Mouse (Mus musculus): ENCODE measurements around the gene Ano4. TPM values are rescaled to one million over a fixed set of nuclear protein-coding genes. Genes with fewer than 3 reads are reported as not detected.
"Not testable (repeated sequence)": the region's sequence is repeated elsewhere in the genome, so short reads cannot be mapped to it uniquely, and the experiment has no call there.

The Ano4 gene
- polyA plus RNA-seq, 1 experiment from 2014 or later: 5.3 TPM

DNA sequence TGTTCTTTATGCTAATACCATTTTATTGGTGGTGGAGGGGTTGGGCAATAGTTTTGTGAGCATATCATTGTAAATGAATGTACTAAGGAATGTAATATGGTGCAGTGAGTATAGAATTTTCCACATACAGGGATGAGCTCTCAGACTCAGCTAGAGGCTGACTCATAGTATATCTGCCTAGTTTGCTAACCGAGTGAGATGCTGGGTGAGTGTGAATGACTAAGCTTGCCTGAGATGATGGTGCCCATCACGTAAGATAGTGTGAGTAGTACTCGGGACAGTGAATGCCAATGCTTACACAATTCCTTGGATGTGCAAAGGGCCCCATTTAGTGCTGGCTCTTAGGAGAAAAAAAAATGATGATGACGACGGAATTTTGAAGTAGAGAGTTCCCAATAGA is 267.1 kb downstream of the Ano4 start:
- no peak overlapping the region for H3K9ac ChIP-seq (ENCODE audit: low read length)
- WGBS: 89% methylated on average over 5 of the region's 5 CpGs
- ATAC-seq (ENCODE audit: insufficient number of reproducible peaks, insufficient read depth, low FRiP score, low read depth): no peak

DNA sequence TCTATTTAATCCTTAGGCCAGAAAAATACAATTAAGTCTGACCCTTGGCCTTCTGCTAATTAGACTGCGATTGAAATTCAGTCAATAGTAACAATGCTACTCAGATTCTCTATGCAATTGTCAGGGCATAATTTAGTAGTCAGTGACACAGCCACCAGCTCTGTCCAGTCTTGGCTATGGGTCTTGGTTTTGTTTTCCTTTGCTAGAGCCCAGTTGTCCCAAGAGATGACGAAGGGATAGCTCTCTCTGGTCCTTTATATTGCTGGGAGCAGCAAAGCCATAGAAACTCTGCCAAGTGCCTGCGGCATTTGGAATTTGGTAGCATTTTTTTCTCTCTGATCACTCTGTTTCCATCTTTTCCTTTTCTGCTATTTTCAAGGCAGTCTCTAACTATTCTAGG is 288.7 kb downstream of the Ano4 start:
- Histone ChIP-seq H3K9me3 (ENCODE audit: control insufficient read depth, low read length) (0 out of 2 replicates have a peak, but pooled peaks cover 3% of the 10 kb centered on the region), H3K9ac (ENCODE audit: low read length) (no peak overlapping the region), H3K4me1 (ENCODE audit: control insufficient read depth in 2 of 2, insufficient read depth in 2 of 2, low read length in 2 of 2) (no peaks in the 10 kb centered on the region), H3K36me3 (ENCODE audit: control insufficient read depth, insufficient read depth, low read length) (no peaks in the 10 kb centered on the region), H3K27me3 (ENCODE audit: control insufficient read depth, insufficient read depth, low read length) (no peaks in the 10 kb centered on the region), H3K27ac (replicated peaks in 1 of 2; ENCODE audit: control insufficient read depth in 1 of 2, insufficient read depth in 1 of 2, low read depth in 2 of 2, low read length in 2 of 2) (no peak overlapping the region), H3K4me3 (ENCODE audit: control insufficient read depth in 1 of 2, insufficient read depth in 1 of 2, low read depth in 1 of 2, low read length in 2 of 2) (no peak overlapping the region), H3K4me2 (ENCODE audit: low read length) (no peak overlapping the region)
- WGBS: 81% methylated on average over 3 of the region's 3 CpGs
- no peak for ATAC-seq (ENCODE audit: insufficient number of reproducible peaks, insufficient read depth, low FRiP score, low read depth)

More for the DNA sequence above, 267.1 kb downstream of the Ano4 start:
- H3K27me3 ChIP-seq (ENCODE audit: control insufficient read depth, insufficient read depth, low read length): no peaks in the 10 kb centered on the region
- H3K4me1 ChIP-seq (ENCODE audit: control insufficient read depth in 2 of 2, insufficient read depth in 2 of 2, low read length in 2 of 2): no peaks in the 10 kb centered on the region
- H3K4me2 ChIP-seq (ENCODE audit: low read length): no peak overlapping the region
- no peaks in the 10 kb centered on the region for H3K36me3 ChIP-seq (ENCODE audit: control insufficient read depth, insufficient read depth, low read length)
- H3K27ac ChIP-seq (replicated peaks in 1 of 2; ENCODE audit: control insufficient read depth in 1 of 2, insufficient read depth in 1 of 2, low read depth in 2 of 2, low read length in 2 of 2): no peak overlapping the region
- no peaks in the 10 kb centered on the region for H3K9me3 ChIP-seq (ENCODE audit: control insufficient read depth, low read length)
- no peak overlapping the region for H3K4me3 ChIP-seq (ENCODE audit: control insufficient read depth in 1 of 2, insufficient read depth in 1 of 2, low read depth in 1 of 2, low read length in 2 of 2)

DNA sequence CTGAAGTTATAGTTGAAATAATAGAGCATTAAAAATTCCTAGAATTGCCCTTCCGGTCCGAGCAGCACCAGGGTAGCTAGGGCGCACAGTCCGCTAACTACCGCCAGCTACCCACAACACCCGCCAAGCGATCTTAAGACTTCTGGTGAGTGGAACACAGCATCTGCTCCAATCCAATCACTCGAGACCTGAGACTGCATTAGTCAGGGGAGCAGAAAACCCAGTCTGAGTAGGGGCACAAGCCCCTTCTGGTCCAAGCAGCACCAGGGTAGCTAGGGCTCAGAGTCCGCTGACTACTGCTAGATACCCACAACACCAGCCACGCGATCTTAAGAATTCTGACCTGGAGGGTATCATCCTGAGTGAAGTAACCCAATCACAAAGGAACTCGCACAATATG is 299.6 kb downstream of the Ano4 start:
- H3K4me1 ChIP-seq (ENCODE audit: control insufficient read depth in 2 of 2, insufficient read depth in 2 of 2, low read length in 2 of 2); H3K27ac ChIP-seq (replicated peaks in 1 of 2; ENCODE audit: control insufficient read depth in 1 of 2, insufficient read depth in 1 of 2, low read depth in 2 of 2, low read length in 2 of 2); H3K4me2 ChIP-seq (ENCODE audit: low read length); H3K9me3 ChIP-seq (ENCODE audit: control insufficient read depth, low read length); H3K9ac ChIP-seq (ENCODE audit: low read length); H3K4me3 ChIP-seq (ENCODE audit: control insufficient read depth in 1 of 2, insufficient read depth in 1 of 2, low read depth in 1 of 2, low read length in 2 of 2); H3K36me3 ChIP-seq (ENCODE audit: control insufficient read depth, insufficient read depth, low read length); H3K27me3 ChIP-seq (ENCODE audit: control insufficient read depth, insufficient read depth, low read length); ATAC-seq (ENCODE audit: insufficient number of reproducible peaks, insufficient read depth, low FRiP score, low read depth): not testable (repeated sequence)
- WGBS: 87% methylated on average over 12 of the region's 12 CpGs

DNA sequence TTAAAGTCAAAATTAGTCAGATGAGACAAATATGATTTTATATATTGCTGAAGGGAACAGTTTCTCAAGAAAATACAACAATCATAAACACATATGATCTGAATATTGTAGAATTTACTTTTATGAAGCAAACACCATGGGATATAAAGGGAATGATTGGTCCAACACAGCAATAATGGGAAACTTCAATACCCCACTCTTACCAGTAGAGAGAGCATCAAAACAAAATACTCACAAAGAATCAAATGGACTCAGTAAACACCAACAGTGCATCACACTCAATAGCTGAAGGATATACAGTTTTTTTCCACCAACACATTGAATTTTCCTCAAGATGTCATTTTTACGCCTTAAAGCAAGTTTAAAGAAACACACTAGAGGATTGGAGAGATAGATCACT is 300.4 kb downstream of the Ano4 start:
- no peak overlapping the region for H3K4me2 ChIP-seq (ENCODE audit: low read length)
- no peaks in the 10 kb centered on the region for H3K27me3 ChIP-seq (ENCODE audit: control insufficient read depth, insufficient read depth, low read length)
- no peaks in the 10 kb centered on the region for H3K36me3 ChIP-seq (ENCODE audit: control insufficient read depth, insufficient read depth, low read length)
- H3K27ac ChIP-seq (replicated peaks in 1 of 2; ENCODE audit: control insufficient read depth in 1 of 2, insufficient read depth in 1 of 2, low read depth in 2 of 2, low read length in 2 of 2): no peak overlapping the region
- H3K9ac ChIP-seq (ENCODE audit: low read length): no peak overlapping the region
- 90% methylated on average over 1 of the region's 1 CpGs for WGBS
- H3K9me3 ChIP-seq (ENCODE audit: control insufficient read depth, low read length): no peaks in the 10 kb centered on the region
- H3K4me3 ChIP-seq (ENCODE audit: control insufficient read depth in 1 of 2, insufficient read depth in 1 of 2, low read depth in 1 of 2, low read length in 2 of 2): no peak overlapping the region
- no peaks in the 10 kb centered on the region for H3K4me1 ChIP-seq (ENCODE audit: control insufficient read depth in 2 of 2, insufficient read depth in 2 of 2, low read length in 2 of 2)
- no peak for ATAC-seq (ENCODE audit: insufficient number of reproducible peaks, insufficient read depth, low FRiP score, low read depth)

DNA sequence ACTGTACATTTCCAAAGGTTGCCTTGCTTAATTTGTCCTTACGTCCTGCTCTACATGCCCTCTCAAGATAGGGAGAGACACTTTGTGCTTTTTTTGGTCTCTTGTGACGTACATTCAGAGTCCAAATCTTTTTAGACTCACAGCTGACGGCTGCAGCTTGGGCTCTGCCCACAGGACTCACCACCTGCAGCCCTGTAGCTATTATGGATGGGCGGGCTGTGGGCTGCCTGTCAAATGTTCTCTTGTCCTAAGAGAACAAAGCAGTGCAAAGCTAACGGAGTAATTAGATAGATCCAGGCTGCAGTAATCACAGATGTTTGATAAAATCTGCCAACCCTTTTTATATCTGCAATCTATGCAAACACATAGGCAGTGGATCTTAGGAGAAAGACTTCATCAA is 325.6 kb downstream of the Ano4 start:
- ATAC-seq (ENCODE audit: insufficient number of reproducible peaks, insufficient read depth, low FRiP score, low read depth): no peak
- 56% methylated on average over 5 of the region's 5 CpGs for WGBS
- Histone ChIP-seq H3K4me3 (ENCODE audit: control insufficient read depth in 1 of 2, insufficient read depth in 1 of 2, low read depth in 1 of 2, low read length in 2 of 2) (no peak overlapping the region), H3K36me3 (ENCODE audit: control insufficient read depth, insufficient read depth, low read length) (no peaks in the 10 kb centered on the region), H3K4me2 (ENCODE audit: low read length) (no peak overlapping the region), H3K4me1 (ENCODE audit: control insufficient read depth in 2 of 2, insufficient read depth in 2 of 2, low read length in 2 of 2) (no peaks in the 10 kb centered on the region), H3K27me3 (ENCODE audit: control insufficient read depth, insufficient read depth, low read length) (no peaks in the 10 kb centered on the region), H3K9ac (ENCODE audit: low read length) (no peak overlapping the region), H3K27ac (replicated peaks in 1 of 2; ENCODE audit: control insufficient read depth in 1 of 2, insufficient read depth in 1 of 2, low read depth in 2 of 2, low read length in 2 of 2) (no peak overlapping the region), H3K9me3 (ENCODE audit: control insufficient read depth, low read length) (no peaks in the 10 kb centered on the region)

DNA sequence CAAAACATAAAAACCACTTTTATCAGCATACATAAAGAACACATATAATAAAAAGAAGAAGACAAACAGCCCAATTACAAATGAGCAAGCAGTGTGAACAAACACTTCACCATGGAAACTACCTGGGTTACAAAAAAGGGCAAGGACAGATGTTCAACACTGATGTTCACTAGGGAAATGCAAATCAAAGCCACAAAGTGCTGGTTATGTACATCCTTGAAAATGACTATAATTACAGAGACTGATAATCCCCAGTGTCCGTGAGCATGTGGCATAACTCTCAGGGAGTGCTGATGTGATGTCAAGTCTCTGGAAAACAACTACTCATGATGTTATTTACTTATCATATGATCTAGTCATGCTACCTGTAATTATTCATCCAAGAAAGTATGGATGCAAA is 336.3 kb downstream of the Ano4 start:
- Histone ChIP-seq H3K36me3 (ENCODE audit: control insufficient read depth, insufficient read depth, low read length) (no peaks in the 10 kb centered on the region), H3K4me3 (ENCODE audit: control insufficient read depth in 1 of 2, insufficient read depth in 1 of 2, low read depth in 1 of 2, low read length in 2 of 2) (no peak overlapping the region), H3K9ac (ENCODE audit: low read length) (no peak overlapping the region), H3K27ac (replicated peaks in 1 of 2; ENCODE audit: control insufficient read depth in 1 of 2, insufficient read depth in 1 of 2, low read depth in 2 of 2, low read length in 2 of 2) (no peak overlapping the region), H3K9me3 (ENCODE audit: control insufficient read depth, low read length) (no peaks in the 10 kb centered on the region), H3K4me1 (ENCODE audit: control insufficient read depth in 2 of 2, insufficient read depth in 2 of 2, low read length in 2 of 2) (no peaks in the 10 kb centered on the region), H3K4me2 (ENCODE audit: low read length) (no peak overlapping the region), H3K27me3 (ENCODE audit: control insufficient read depth, insufficient read depth, low read length) (no peaks in the 10 kb centered on the region)
- no peak for ATAC-seq (ENCODE audit: insufficient number of reproducible peaks, insufficient read depth, low FRiP score, low read depth)
- 74% methylated on average over 1 of the region's 1 CpGs for WGBS

DNA sequence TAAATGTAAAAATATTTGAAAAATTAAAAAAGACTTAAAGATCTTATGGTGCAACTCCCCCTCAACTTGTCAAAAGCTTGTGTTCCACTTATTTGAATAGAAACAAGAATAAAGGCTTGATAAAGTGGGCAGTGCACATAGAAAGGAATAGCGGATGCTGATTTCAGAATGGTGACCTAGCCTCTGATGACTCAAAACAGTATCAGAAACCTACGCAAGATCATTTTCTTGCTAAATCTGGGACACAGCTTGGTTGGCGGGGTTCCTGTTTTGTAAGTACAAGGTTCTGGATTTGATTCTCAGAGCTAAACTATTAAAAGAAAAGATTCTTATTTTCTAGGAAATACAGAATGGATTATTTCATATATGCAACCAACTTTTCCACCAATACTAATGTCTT is 340.0 kb downstream of the Ano4 start:
- H3K4me2 ChIP-seq (ENCODE audit: low read length): no peak overlapping the region
- 82% methylated on average over 3 of the region's 3 CpGs for WGBS
- no peak overlapping the region for H3K9ac ChIP-seq (ENCODE audit: low read length)

DNA sequence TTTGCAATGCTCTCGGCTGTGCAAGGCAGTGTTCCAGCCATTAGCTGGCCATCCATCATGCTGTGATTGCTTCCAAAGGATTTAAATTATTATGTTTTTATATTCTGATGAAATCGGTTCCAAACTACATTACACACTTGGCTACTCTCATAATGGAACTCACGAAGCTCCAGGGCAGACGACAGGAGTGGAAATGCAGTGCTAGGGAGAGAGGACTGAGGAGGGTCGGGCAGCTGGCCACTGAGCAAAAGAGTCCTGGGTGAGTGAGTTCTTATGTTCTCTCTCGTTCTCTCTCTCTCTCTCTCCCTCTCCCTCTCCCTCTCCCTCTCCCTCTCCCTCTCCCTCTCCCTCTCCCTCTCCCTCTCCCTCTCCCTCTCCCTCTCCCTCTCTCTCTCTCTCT is 357.6 kb downstream of the Ano4 start:
- Histone ChIP-seq H3K27ac (replicated peaks in 1 of 2; ENCODE audit: control insufficient read depth in 1 of 2, insufficient read depth in 1 of 2, low read depth in 2 of 2, low read length in 2 of 2) (no peak overlapping the region), H3K4me1 (ENCODE audit: control insufficient read depth in 2 of 2, insufficient read depth in 2 of 2, low read length in 2 of 2) (no peaks in the 10 kb centered on the region), H3K4me2 (ENCODE audit: low read length) (no peak overlapping the region), H3K27me3 (ENCODE audit: control insufficient read depth, insufficient read depth, low read length) (no peaks in the 10 kb centered on the region), H3K9ac (ENCODE audit: low read length) (no peak overlapping the region), H3K9me3 (ENCODE audit: control insufficient read depth, low read length) (no peaks in the 10 kb centered on the region), H3K4me3 (ENCODE audit: control insufficient read depth in 1 of 2, insufficient read depth in 1 of 2, low read depth in 1 of 2, low read length in 2 of 2) (no peak overlapping the region), H3K36me3 (ENCODE audit: control insufficient read depth, insufficient read depth, low read length) (no peaks in the 10 kb centered on the region)
- 66% methylated on average over 6 of the region's 6 CpGs for WGBS
- ATAC-seq (ENCODE audit: insufficient number of reproducible peaks, insufficient read depth, low FRiP score, low read depth): no peak

More for the DNA sequence above, 340.0 kb downstream of the Ano4 start:
- H3K36me3 ChIP-seq (ENCODE audit: control insufficient read depth, insufficient read depth, low read length): no peaks in the 10 kb centered on the region
- H3K27ac ChIP-seq (replicated peaks in 1 of 2; ENCODE audit: control insufficient read depth in 1 of 2, insufficient read depth in 1 of 2, low read depth in 2 of 2, low read length in 2 of 2): no peak overlapping the region
- ATAC-seq (ENCODE audit: insufficient number of reproducible peaks, insufficient read depth, low FRiP score, low read depth): no peak
- no peaks in the 10 kb centered on the region for H3K27me3 ChIP-seq (ENCODE audit: control insufficient read depth, insufficient read depth, low read length)
- no peak overlapping the region for H3K4me3 ChIP-seq (ENCODE audit: control insufficient read depth in 1 of 2, insufficient read depth in 1 of 2, low read depth in 1 of 2, low read length in 2 of 2)
- no peaks in the 10 kb centered on the region for H3K4me1 ChIP-seq (ENCODE audit: control insufficient read depth in 2 of 2, insufficient read depth in 2 of 2, low read length in 2 of 2)
- no peaks in the 10 kb centered on the region for H3K9me3 ChIP-seq (ENCODE audit: control insufficient read depth, low read length)

All from heart, embryonic 14.5 days (tissue).